Mouse (Mus musculus): Measurements from ENCODE around the gene Kctd5.

DNA sequence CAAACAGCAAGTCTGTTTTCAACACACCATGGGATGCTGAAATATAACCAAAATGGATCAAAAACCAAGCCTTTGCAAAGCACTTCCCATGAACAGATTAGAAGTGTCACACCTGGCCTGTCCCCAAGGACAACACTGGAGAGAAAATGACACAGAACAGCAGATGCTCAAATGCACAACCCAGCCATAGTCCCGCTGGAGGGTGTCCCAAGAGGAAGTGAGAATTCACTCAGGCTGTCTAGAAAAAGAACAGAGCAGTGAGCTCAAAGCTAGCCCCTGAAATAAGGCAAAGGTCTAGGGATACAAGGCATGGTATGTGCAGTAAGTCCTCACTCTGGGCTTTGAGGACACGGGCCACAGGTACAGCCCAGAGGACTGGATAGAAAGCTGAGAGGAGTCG is 3.8 kb downstream of the Kctd5 start:
- TF ChIP-seq CTCF (IDR thresholded peaks at IDR 0.05; ENCODE audit: low read depth) (no peak), EP300 (IDR thresholded peaks at IDR 0.05; ENCODE audit: low read depth) (no peak)
